Mouse (Mus musculus): ENCODE measurements around the gene Cfap97d1.

- TF ChIP-seq CTCF (IDR thresholded peaks at IDR 0.05; ENCODE audit: low read depth) (no peak), EP300 (IDR thresholded peaks at IDR 0.05; ENCODE audit: low read depth) (no peak)
Measured at GRCm38 (mm10) chr11:102024875-102025274, 40.8 kb downstream of the Cfap97d1 start.

Data from liver, postnatal 0 days (tissue).